Mouse (Mus musculus): ENCODE results near the gene H2afv.

Gene H2afv

GRCm38 (mm10) chr11:6388726-6389413, 55.4 kb downstream of the H2afv start, which contains the start of gene Zmiz2:
Gene Zmiz2, plus strand, starts transcription at chr11:6389074.
- peak; percentile 92 for DNase-seq (ENCODE audit: low spot score)

- no peak for DNase-seq (ENCODE audit: low spot score)
Measured at GRCm38 (mm10) chr11:6388126-6388725, 56.0 kb downstream of the H2afv start.

- DNase-seq (ENCODE audit: low spot score): no peak
Measured at GRCm38 (mm10) chr11:6380916-6381315, 63.3 kb downstream of the H2afv start.
